Mouse (Mus musculus): Measurements from ENCODE around the gene Katnal1. TPM values are rescaled to one million over a fixed set of nuclear protein-coding genes. Genes with fewer than 3 reads are reported as not detected.

Gene Katnal1
- total and polyA plus RNA-seq, 2 experiments from 2014 or later = 8.4 to 21.1 TPM

- Histone ChIP-seq H3K27ac (ENCODE audit: low read depth) (no peak overlapping the region), H3K36me3 (replicated peaks; ENCODE audit: control insufficient read depth, insufficient read depth, low read length) (no peaks in the 10 kb centered on the region), H3K27me3 (ENCODE audit: control insufficient read depth, insufficient read depth, low read length) (no peaks in the 10 kb centered on the region), H3K9ac (replicated peaks; ENCODE audit: low read depth, low read length) (no peak overlapping the region), H3K9me3 (replicated peaks; ENCODE audit: control insufficient read depth, low read length) (no peaks in the 10 kb centered on the region; the same call in 1 of the 2 replicates), H3K4me3 (ENCODE audit: low read depth, low read length) (no peak overlapping the region), H3K4me2 (ENCODE audit: low read depth, low read length) (no peak overlapping the region), H3K4me1 (ENCODE audit: control insufficient read depth, insufficient read depth) (no peaks in the 10 kb centered on the region)
- 44% methylated on average over 7 of the region's 7 CpGs for WGBS
- ATAC-seq (ENCODE audit: insufficient read depth, low read depth) = no peak
- TF ChIP-seq CTCF (IDR thresholded peaks at IDR 0.05; ENCODE audit: low read depth) (no peak), EP300 (IDR thresholded peaks at IDR 0.05; ENCODE audit: low read depth) (no peak)
- no peak for DNase-seq (ENCODE audit: low spot score)
Observed at GRCm38 (mm10) chr5:148935071-148935821, 6.1 kb upstream of the Katnal1 start.

GRCm38 (mm10) chr5:148934457-148934856 is 5.3 kb upstream of the Katnal1 start:
- Histone ChIP-seq H3K9me3 (replicated peaks; ENCODE audit: control insufficient read depth, low read length) (no peaks in the 10 kb centered on the region; the same call in 1 of the 2 replicates), H3K4me2 (ENCODE audit: low read depth, low read length) (no peak overlapping the region), H3K9ac (replicated peaks; ENCODE audit: low read depth, low read length) (no peak overlapping the region), H3K36me3 (replicated peaks; ENCODE audit: control insufficient read depth, insufficient read depth, low read length) (no peaks in the 10 kb centered on the region), H3K4me1 (ENCODE audit: control insufficient read depth, insufficient read depth) (no peaks in the 10 kb centered on the region), H3K27me3 (ENCODE audit: control insufficient read depth, insufficient read depth, low read length) (no peaks in the 10 kb centered on the region), H3K4me3 (ENCODE audit: low read depth, low read length) (no peak overlapping the region), H3K27ac (ENCODE audit: low read depth) (no peak overlapping the region)
- ATAC-seq (ENCODE audit: insufficient read depth, low read depth) (no peak), DNase-seq (ENCODE audit: low spot score) (no peak)
- TF ChIP-seq CTCF (IDR thresholded peaks at IDR 0.05; ENCODE audit: low read depth) (no peak), EP300 (IDR thresholded peaks at IDR 0.05; ENCODE audit: low read depth) (no peak)
- 73% methylated on average over 6 of the region's 6 CpGs for WGBS

- Histone ChIP-seq H3K27me3 (ENCODE audit: control insufficient read depth, insufficient read depth, low read length) (no peaks in the 10 kb centered on the region), H3K4me3 (ENCODE audit: low read depth, low read length) (no peak overlapping the region), H3K9me3 (replicated peaks; ENCODE audit: control insufficient read depth, low read length) (no peaks in the 10 kb centered on the region; the same call in 1 of the 2 replicates), H3K4me2 (ENCODE audit: low read depth, low read length) (no peak overlapping the region), H3K4me1 (ENCODE audit: control insufficient read depth, insufficient read depth) (no peaks in the 10 kb centered on the region), H3K9ac (replicated peaks; ENCODE audit: low read depth, low read length) (no peak overlapping the region), H3K36me3 (replicated peaks; ENCODE audit: control insufficient read depth, insufficient read depth, low read length) (no peaks in the 10 kb centered on the region), H3K27ac (ENCODE audit: low read depth) (no peak overlapping the region)
- DNase-seq (ENCODE audit: low spot score) (no peak), ATAC-seq (ENCODE audit: insufficient read depth, low read depth) (no peak)
- TF ChIP-seq EP300 (IDR thresholded peaks at IDR 0.05; ENCODE audit: low read depth) (no peak), CTCF (IDR thresholded peaks at IDR 0.05; ENCODE audit: low read depth) (no peak)
- 62% methylated on average over 8 of the region's 8 CpGs for WGBS
Observed at GRCm38 (mm10) chr5:148933767-148934166, 4.6 kb upstream of the Katnal1 start.

GRCm38 (mm10) chr5:148931301-148931700 is 2.2 kb upstream of the Katnal1 start:
- TF ChIP-seq EP300 (IDR thresholded peaks at IDR 0.05; ENCODE audit: low read depth) (no peak), CTCF (IDR thresholded peaks at IDR 0.05; ENCODE audit: low read depth) (no peak)
- H3K27me3 ChIP-seq (ENCODE audit: control insufficient read depth, insufficient read depth, low read length) = no peaks in the 10 kb centered on the region
- ATAC-seq (ENCODE audit: insufficient read depth, low read depth) (no peak), DNase-seq (ENCODE audit: low spot score) (no peak)
- H3K4me3 ChIP-seq (ENCODE audit: low read depth, low read length) = no peak overlapping the region
- H3K4me2 ChIP-seq (ENCODE audit: low read depth, low read length) = no peak overlapping the region
- H3K9ac ChIP-seq (replicated peaks; ENCODE audit: low read depth, low read length) = no peak overlapping the region
- 71% methylated on average over 1 of the region's 1 CpGs for WGBS
- peaks cover 12% of the 10 kb centered on the region; the same call in 1 of the 2 replicates for H3K4me1 ChIP-seq (ENCODE audit: control insufficient read depth, insufficient read depth)
- H3K36me3 ChIP-seq (replicated peaks; ENCODE audit: control insufficient read depth, insufficient read depth, low read length) = 0 out of 2 replicates have a peak, but pooled peaks cover 3% of the 10 kb centered on the region
- H3K27ac ChIP-seq (ENCODE audit: low read depth) = no peak overlapping the region
- H3K9me3 ChIP-seq (replicated peaks; ENCODE audit: control insufficient read depth, low read length) = no peaks in the 10 kb centered on the region

GRCm38 (mm10) chr5:148928382-148929115 is 571 bp downstream of the Katnal1 start:
- H3K27me3 ChIP-seq (ENCODE audit: control insufficient read depth, insufficient read depth, low read length) = no peaks in the 10 kb centered on the region
- peak; percentile 99 for ATAC-seq (ENCODE audit: insufficient read depth, low read depth)
- peak; percentile 97 for DNase-seq (ENCODE audit: low spot score)

More at GRCm38 (mm10) chr5:148928382-148929115, 571 bp downstream of the Katnal1 start:
- Histone ChIP-seq H3K36me3 (replicated peaks; ENCODE audit: control insufficient read depth, insufficient read depth, low read length) (0 out of 2 replicates have a peak, but pooled peaks cover 5% of the 10 kb centered on the region), H3K9me3 (replicated peaks; ENCODE audit: control insufficient read depth, low read length) (no peaks in the 10 kb centered on the region), H3K4me2 (ENCODE audit: low read depth, low read length) (peak overlapping the region; percentile 65), H3K4me1 (ENCODE audit: control insufficient read depth, insufficient read depth) (peaks cover 12% of the 10 kb centered on the region; the same call in 1 of the 2 replicates), H3K4me3 (ENCODE audit: low read depth, low read length) (peak overlapping the region; percentile 81), H3K9ac (replicated peaks; ENCODE audit: low read depth, low read length) (peak overlapping the region; percentile 76), H3K27ac (ENCODE audit: low read depth) (peak overlapping the region; percentile 91)
- TF ChIP-seq EP300 (IDR thresholded peaks at IDR 0.05; ENCODE audit: low read depth) (no peak), CTCF (IDR thresholded peaks at IDR 0.05; ENCODE audit: low read depth) (no peak)
- WGBS = 1% methylated on average over 69 of the region's 69 CpGs

Data from heart, postnatal 0 days (tissue).